ENCODE assay signal across 24 mouse cellular contexts in genomic region chr2:26461667-26462066, GRCm38 (mm10). TPM values are rescaled to one million over a fixed set of nuclear protein-coding genes. Genes with fewer than 3 reads are reported as not detected.
A peak's percentile ranks its signal among the peaks of the same experiment; 100 is the strongest.
DNase-seq lines count a peak whose midpoint lies in the region; ATAC-seq and TF ChIP-seq lines count a peak whose summit lies in the region.
"Had no signal": no experiment of that assay in that cellular context is flagged by ENCODE, and none has a peak within 500 bp of the region (broad histone marks: within the 10 kb centered on the region; RNA-seq: fewer than 3 reads in every experiment).

No protein-coding gene starts in this region.

- H3K4me3 ChIP-seq in kidney, adult 2 months (ENCODE audit: insufficient read depth, low read depth, low read length): no peak overlapping the region
- no peak overlapping the region for H3K4me3 ChIP-seq in kidney, embryonic 14.5 days (ENCODE audit: low read length)
- H3K4me3 ChIP-seq in neural tube, embryonic 12.5 days: no peak overlapping the region
- H3K4me3 ChIP-seq in embryonic facial prominence, embryonic 10.5 days: no peak overlapping the region
- H3K4me3 ChIP-seq: embryonic facial prominence, embryonic 15.5 days; heart, embryonic 13.5 days; hindbrain, embryonic 15.5 days; intestine, embryonic 15.5 days; limb, embryonic 13.5 days; midbrain, embryonic 10.5 days; stomach, embryonic 15.5 days had no signal

- no peaks in the 10 kb centered on the region for H3K9me3 ChIP-seq in kidney, embryonic 14.5 days (ENCODE audit: control insufficient read depth, low read length)
- H3K9me3 ChIP-seq in neural tube, embryonic 12.5 days: no peaks in the 10 kb centered on the region
- no peaks in the 10 kb centered on the region for H3K9me3 ChIP-seq in embryonic facial prominence, embryonic 10.5 days
- H3K9me3 ChIP-seq: embryonic facial prominence, embryonic 15.5 days; G1E; heart, embryonic 13.5 days; hindbrain, embryonic 15.5 days; intestine, embryonic 15.5 days; limb, embryonic 13.5 days; midbrain, embryonic 10.5 days; stomach, embryonic 15.5 days had no signal

- no peak for ATAC-seq in kidney, embryonic 14.5 days (ENCODE audit: low FRiP score, low TSS enrichment)
- ATAC-seq in neural tube, embryonic 12.5 days (ENCODE audit: low FRiP score, low read depth): no peak
- ATAC-seq: intestine, embryonic 15.5 days had no signal

- H3K36me3 ChIP-seq in kidney, adult 2 months (ENCODE audit: control insufficient read depth, insufficient read depth, low read length): no peaks in the 10 kb centered on the region
- H3K36me3 ChIP-seq in kidney, embryonic 14.5 days (ENCODE audit: control insufficient read depth, insufficient read depth, low read length): peaks cover 82% of the 10 kb centered on the region
- peaks cover 79% of the 10 kb centered on the region for H3K36me3 ChIP-seq in neural tube, embryonic 12.5 days
- peaks cover 86% of the 10 kb centered on the region for H3K36me3 ChIP-seq in embryonic facial prominence, embryonic 10.5 days (replicated peaks)

- TF ChIP-seq POLR2A in kidney, adult 2 months (IDR thresholded peaks at IDR 0.05; ENCODE audit: low read depth, low read length): no peak

- 76% methylated on average over 5 of the region's 5 CpGs for WGBS in kidney, adult 2 months
- WGBS in kidney, embryonic 14.5 days: 81% methylated on average over 5 of the region's 5 CpGs
- 86% methylated on average over 5 of the region's 5 CpGs for WGBS in neural tube, embryonic 12.5 days
- 91% methylated on average over 5 of the region's 5 CpGs for WGBS in embryonic facial prominence, embryonic 10.5 days

- no peak for TF ChIP-seq CTCF in kidney, adult 2 months (conservative IDR thresholded peaks at IDR 0.05; ENCODE audit: insufficient read depth, insufficient read length, low read depth, low read length)

- no peaks in the 10 kb centered on the region for H3K27me3 ChIP-seq in kidney, adult 2 months (replicated peaks; ENCODE audit: control insufficient read depth, insufficient read depth, low read length)
- no peaks in the 10 kb centered on the region for H3K27me3 ChIP-seq in kidney, embryonic 14.5 days (ENCODE audit: control insufficient read depth, insufficient read depth, low read length)
- no peaks in the 10 kb centered on the region; the same call in 1 of the 2 replicates for H3K27me3 ChIP-seq in neural tube, embryonic 12.5 days (replicated peaks)
- no peaks in the 10 kb centered on the region for H3K27me3 ChIP-seq in embryonic facial prominence, embryonic 10.5 days (replicated peaks; ENCODE audit: low read depth, poor library complexity, severe bottlenecking)
- H3K27me3 ChIP-seq: embryonic facial prominence, embryonic 15.5 days; heart, embryonic 13.5 days; hindbrain, embryonic 15.5 days; intestine, embryonic 15.5 days; limb, embryonic 13.5 days; stomach, embryonic 15.5 days had no signal

- H3K9ac ChIP-seq in kidney, embryonic 14.5 days (ENCODE audit: low read depth, low read length): no peak overlapping the region
- H3K9ac ChIP-seq in neural tube, embryonic 12.5 days: no peak overlapping the region
- H3K9ac ChIP-seq: embryonic facial prominence, embryonic 15.5 days; heart, embryonic 13.5 days; hindbrain, embryonic 15.5 days; intestine, embryonic 15.5 days; lung, embryonic 14.5 days; stomach, embryonic 15.5 days had no signal

- peak overlapping the region; percentile 26; the same call in 1 of the 2 replicates for H3K27ac ChIP-seq in kidney, adult 2 months (ENCODE audit: insufficient read depth, low read depth, low read length)
- no peak overlapping the region for H3K27ac ChIP-seq in kidney, embryonic 14.5 days (ENCODE audit: low read depth, low read length)
- peak overlapping the region; percentile 17; the same call in 1 of the 2 replicates for H3K27ac ChIP-seq in neural tube, embryonic 12.5 days
- H3K27ac ChIP-seq in embryonic facial prominence, embryonic 10.5 days (replicated peaks): no peak overlapping the region
- H3K27ac ChIP-seq: embryonic facial prominence, embryonic 15.5 days; heart, embryonic 13.5 days; hindbrain, embryonic 15.5 days; intestine, embryonic 15.5 days; limb, embryonic 13.5 days; macrophage; midbrain, embryonic 10.5 days; stomach, embryonic 15.5 days had no signal

- peaks cover 31% of the 10 kb centered on the region for H3K4me1 ChIP-seq in kidney, adult 2 months (ENCODE audit: control insufficient read depth, insufficient read depth, low read length)
- peaks cover 22% of the 10 kb centered on the region for H3K4me1 ChIP-seq in kidney, embryonic 14.5 days (ENCODE audit: control insufficient read depth, insufficient read depth, low read length)
- H3K4me1 ChIP-seq in neural tube, embryonic 12.5 days: peaks cover 12% of the 10 kb centered on the region
- H3K4me1 ChIP-seq in embryonic facial prominence, embryonic 10.5 days: peaks cover 32% of the 10 kb centered on the region

- peak; percentile 72 for DNase-seq in kidney, adult 2 months
- DNase-seq in neural tube, embryonic 10.5 days (ENCODE audit: extremely low spot score, low spot score): no peak
- peak; percentile 67 for DNase-seq in kidney, postnatal 10 days
- DNase-seq in cerebellum, postnatal 10 days: no peak
- no peak for DNase-seq in embryonic facial prominence, embryonic 10.5 days (ENCODE audit: low spot score)
- DNase-seq: adrenal gland, postnatal 14 days; cerebellum, adult 11 months; cerebellum, postnatal 25 days; embryo, embryonic 11 days; heart, postnatal 36 days; lung, embryonic 14.5 days; thymus, adult 18-20 months; thymus, postnatal 4 days had no signal

- H3K4me2 ChIP-seq in kidney, embryonic 14.5 days (replicated peaks; ENCODE audit: low read depth, low read length): no peak overlapping the region
- no peak overlapping the region for H3K4me2 ChIP-seq in neural tube, embryonic 12.5 days (replicated peaks)
- H3K4me2 ChIP-seq: embryonic facial prominence, embryonic 15.5 days; heart, embryonic 13.5 days; hindbrain, embryonic 15.5 days; intestine, embryonic 15.5 days; limb, embryonic 13.5 days; lung, embryonic 14.5 days; stomach, embryonic 15.5 days had no signal

RNA-seq across cellular contexts. Expression of gene Sec16a, which starts 16.7 kb away (rescaled TPM):
- 71.1 and 87.5 TPM in 2 replicates for polyA plus RNA-seq in kidney, adult 2 months (2012; rRNA removed)
- polyA plus RNA-seq in kidney, embryonic 14.5 days (2014; fragmentation: Nextera tagmentation; extraction: Ambion mirVana): 18.9 and 43.9 TPM in 2 replicates
- 26.0 and 26.3 TPM in 2 replicates for polyA plus RNA-seq in neural tube, embryonic 12.5 days (2016; fragmentation: Nextera tagmentation; extraction: Ambion mirVana)
- 30.4 and 32.1 TPM in 2 replicates for polyA plus RNA-seq in embryonic facial prominence, embryonic 10.5 days (2016; fragmentation: Nextera tagmentation; extraction: Ambion mirVana)

RNA-seq across cellular contexts. Expression of gene Inpp5e, which starts 52.7 kb away (rescaled TPM):
- polyA plus RNA-seq in kidney, adult 2 months (2012; rRNA removed): 28.2 and 37.5 TPM in 2 replicates
- 13.7 and 24.7 TPM in 2 replicates for polyA plus RNA-seq in kidney, embryonic 14.5 days (2014; fragmentation: Nextera tagmentation; extraction: Ambion mirVana)
- 29.7 and 32.7 TPM in 2 replicates for polyA plus RNA-seq in neural tube, embryonic 12.5 days (2016; fragmentation: Nextera tagmentation; extraction: Ambion mirVana)
- 28.6 and 31.8 TPM in 2 replicates for polyA plus RNA-seq in embryonic facial prominence, embryonic 10.5 days (2016; fragmentation: Nextera tagmentation; extraction: Ambion mirVana)

RNA-seq across cellular contexts. Expression of gene Notch1, which starts 54.8 kb away (rescaled TPM):
- polyA plus RNA-seq in kidney, adult 2 months (2012; rRNA removed): 16.1 and 17.7 TPM in 2 replicates
- 33.4 and 45.1 TPM in 2 replicates for polyA plus RNA-seq in kidney, embryonic 14.5 days (2014; fragmentation: Nextera tagmentation; extraction: Ambion mirVana)
- polyA plus RNA-seq in neural tube, embryonic 12.5 days (2016; fragmentation: Nextera tagmentation; extraction: Ambion mirVana): 44.7 and 48.2 TPM in 2 replicates
- polyA plus RNA-seq in embryonic facial prominence, embryonic 10.5 days (2016; fragmentation: Nextera tagmentation; extraction: Ambion mirVana): 17.1 and 20.3 TPM in 2 replicates

Comparison
In these comparisons a context has a peak if more than half of its experiments do, and no peak if none do; other contexts are left out.
1. H3K27ac ChIP-seq: peak in kidney, adult 2 months (single experiment) and neural tube, embryonic 12.5 days (single experiment); none in kidney, embryonic 14.5 days (single experiment) and embryonic facial prominence, embryonic 10.5 days (single experiment).
2. DNase-seq: peak in kidney, adult 2 months (single experiment) and kidney, postnatal 10 days (single experiment); none in neural tube, embryonic 10.5 days (single experiment), cerebellum, postnatal 10 days (0 of 2) and embryonic facial prominence, embryonic 10.5 days (single experiment).